In genomic region chr6:80786282-80786681, GRCm38 (mm10) we compare ENCODE assay signal across 10 mouse cellular contexts.
DNase-seq lines count a peak whose midpoint lies in the region; ATAC-seq lines count a peak whose summit lies in the region.
"Had no signal": no experiment of that assay in that cellular context is flagged by ENCODE, and none has a peak within 500 bp of the region (broad histone marks: within the 10 kb centered on the region; RNA-seq: fewer than 3 reads in every experiment).

No protein-coding gene starts in this region.

- no peak overlapping the region for H3K4me2 ChIP-seq in liver, embryonic 11.5 days

- no peak overlapping the region for H3K4me3 ChIP-seq in liver, embryonic 11.5 days (ENCODE audit: low read depth, low read length)

- no peaks in the 10 kb centered on the region for H3K9me3 ChIP-seq in liver, embryonic 11.5 days (ENCODE audit: control insufficient read depth, low read length)

- H3K27me3 ChIP-seq in liver, embryonic 11.5 days (replicated peaks; ENCODE audit: control insufficient read depth, insufficient read depth, low read length) = no peaks in the 10 kb centered on the region

- H3K36me3 ChIP-seq in liver, embryonic 11.5 days (ENCODE audit: control insufficient read depth, insufficient read depth, low read length) = no peaks in the 10 kb centered on the region

- no peak overlapping the region for H3K9ac ChIP-seq in liver, embryonic 11.5 days (ENCODE audit: low read depth, low read length)

- no peak for ATAC-seq in liver, embryonic 11.5 days (replicated peaks; ENCODE audit: low FRiP score)

- H3K4me1 ChIP-seq in liver, embryonic 11.5 days (replicated peaks; ENCODE audit: control insufficient read depth, insufficient read depth, low read length) = no peaks in the 10 kb centered on the region

- peak; percentile 62 to 70 for DNase-seq in cerebellum, postnatal 10 days
- DNase-seq in cerebellum, adult 11-12 months = no peak
- DNase-seq in liver = peak; percentile 3
- no peak for DNase-seq in liver, embryonic 11.5 days (ENCODE audit: low spot score)
- peak; percentile 40 for DNase-seq in adrenal gland, adult 2 months
- peak; percentile 6 for DNase-seq in kidney, postnatal 14 days
- DNase-seq in spleen, postnatal 36 days (ENCODE audit: low spot score in 2 of 2) = no peak
- DNase-seq in thymus, postnatal 25 days = no peak
- DNase-seq: B cell, adult 2 months; heart, postnatal 36 days had no signal

- no peak overlapping the region for H3K27ac ChIP-seq in liver, embryonic 11.5 days (ENCODE audit: low read depth, low read length)

Comparison
In these comparisons a context has a peak if more than half of its experiments do, and no peak if none do; other contexts are left out.
1. DNase-seq: peak in cerebellum, postnatal 10 days (2 of 2), liver (single experiment), adrenal gland, adult 2 months (single experiment) and kidney, postnatal 14 days (single experiment); none in cerebellum, adult 11-12 months (single experiment), liver, embryonic 11.5 days (single experiment), spleen, postnatal 36 days (0 of 2) and thymus, postnatal 25 days (single experiment).